Mouse (Mus musculus): Measurements from ENCODE around the gene Nkain4.

DNA sequence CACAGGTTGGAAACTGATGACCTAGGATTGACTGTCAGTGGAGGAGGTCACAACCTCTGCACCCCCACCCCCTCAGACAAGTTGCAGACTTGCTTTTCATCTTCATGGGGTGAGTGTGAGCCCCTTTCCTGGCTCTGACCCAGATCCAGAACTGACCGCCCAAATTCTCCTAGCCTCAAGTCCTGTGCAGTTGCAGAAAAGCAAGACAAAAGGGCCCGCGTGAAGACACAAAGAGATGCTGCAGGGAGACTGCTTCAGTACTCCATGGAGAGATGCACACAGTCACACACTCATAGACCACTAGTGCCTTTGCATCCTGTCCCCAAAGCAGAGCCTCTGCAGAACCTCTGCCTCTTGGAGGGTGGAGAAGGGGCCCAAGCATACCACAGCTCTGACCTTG is 59.2 kb downstream of the Nkain4 start:
- TF ChIP-seq SIN3A (IDR thresholded peaks at IDR 0.05; ENCODE audit: low read length) (no peak), POLR2A (IDR thresholded peaks at IDR 0.05; ENCODE audit: control insufficient read depth in 1 of 2, insufficient read depth in 1 of 2, low read depth in 1 of 2, low read length in 2 of 2, poor library complexity in 1 of 2) (no peak), CTCF (IDR thresholded peaks at IDR 0.05 in 2 of 3, conservative IDR thresholded peaks at IDR 0.05 in 1 of 3; ENCODE audit: control insufficient read depth in 1 of 3, insufficient read depth in 1 of 3, low read depth in 2 of 3, low read length in 3 of 3, poor library complexity in 1 of 3, severe bottlenecking in 1 of 3) (no peak), ZC3H11A (IDR thresholded peaks at IDR 0.05; ENCODE audit: low read depth, low read length) (no peak)

Data from MEL (cell line).